Mouse (Mus musculus): ENCODE results near the gene Tmem266.

DNA sequence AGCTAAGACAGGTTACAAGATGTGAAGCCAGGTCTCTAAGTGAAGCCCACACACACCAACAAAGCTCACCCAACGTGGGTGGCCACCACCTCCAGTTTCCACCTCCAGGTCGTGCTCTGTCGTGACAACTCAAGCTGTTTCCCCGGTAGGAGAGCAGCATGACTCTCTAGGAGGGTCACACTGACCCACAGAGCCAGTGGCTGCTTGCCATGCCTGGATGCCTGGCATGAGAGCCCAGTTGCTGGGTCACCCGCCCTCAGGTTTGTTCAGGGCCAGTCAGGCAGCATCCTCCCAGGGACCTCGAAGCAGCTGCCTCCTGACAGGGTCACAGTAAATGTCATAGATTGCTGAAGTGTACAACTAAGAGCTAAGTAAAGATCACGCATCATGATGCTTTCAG is 34.1 kb downstream of the Tmem266 start:
- TF ChIP-seq CTCF (IDR thresholded peaks at IDR 0.05; ENCODE audit: low read depth, low read length) (no peak), POLR2A (IDR thresholded peaks at IDR 0.05; ENCODE audit: borderline replicate concordance, low read depth, low read length) (no peak)

Data from bone marrow macrophage, adult 2 months (primary cell).